Mouse (Mus musculus): Measurements from ENCODE around the gene Col15a1.

- TF ChIP-seq POLR2A (IDR thresholded peaks at IDR 0.05; ENCODE audit: low read depth, low read length) (no peak), CTCF (IDR thresholded peaks at IDR 0.05; ENCODE audit: extremely low read depth, insufficient read length, insufficient replicate concordance, low read depth, low read length) (no peak)
Observed at GRCm38 (mm10) chr4:47208421-47208991, 545 bp downstream of the Col15a1 start.
